Mouse (Mus musculus) midbrain, embryonic 11.5 days (tissue): Measurements from ENCODE around the gene Megf8. TPM values are rescaled to one million over a fixed set of nuclear protein-coding genes. Genes with fewer than 3 reads are reported as not detected.

Experiments
- ATAC-seq: fragments of 200-750 bp; cut with Nextera tagmentation; 2 replicates; pipeline ENCODE4 v1.8.0; 2017; ENCODE audit warnings: moderate TSS enrichment, moderate library complexity; ENCODE audit not compliant: low FRiP score
- DNase-seq: peaks from one replicate; pipeline ENCODE4 v3.0.0; 2015; ENCODE audit warnings: low spot score; ENCODE audit errors: missing footprints
- H3K27ac ChIP-seq: fragments of 300-500 bp; sonication (generic); 2 replicates; pipeline ENCODE4 v1.5.1; 2014; ENCODE audit warnings: low read depth, low read length
- H3K27me3 ChIP-seq: fragments of 300-500 bp; sonication (generic); 2 replicates; pipeline ENCODE4 v1.6.1; 2014; ENCODE audit warnings: mild to moderate bottlenecking, low read length, moderate library complexity, mixed read lengths; ENCODE audit not compliant: control insufficient read depth, insufficient read depth
- H3K36me3 ChIP-seq: fragments of 300-500 bp; sonication (generic); 2 replicates; pipeline ENCODE4 v1.6.1; 2014; ENCODE audit warnings: mild to moderate bottlenecking, low read length, moderate library complexity, mixed read lengths; ENCODE audit not compliant: control insufficient read depth, insufficient read depth
- H3K4me1 ChIP-seq: fragments of 300-500 bp; sonication (generic); 2 replicates; pipeline ENCODE4 v1.6.1; 2014; ENCODE audit warnings: low read length; ENCODE audit not compliant: control insufficient read depth, insufficient read depth
- H3K4me2 ChIP-seq: fragments of 300-500 bp; sonication (generic); 2 replicates; pipeline ENCODE4 v1.6.1; 2014; ENCODE audit warnings: mild to moderate bottlenecking, moderate library complexity
- H3K4me3 ChIP-seq: fragments of 300-500 bp; sonication (generic); 2 replicates; pipeline ENCODE4 v1.5.1; 2014; ENCODE audit warnings: low read depth, low read length
- H3K9ac ChIP-seq: fragments of 300-500 bp; sonication (generic); 2 replicates; pipeline ENCODE4 v1.6.1; 2014; ENCODE audit warnings: low read length
- H3K9me3 ChIP-seq: fragments of 300-500 bp; sonication (generic); 2 replicates; pipeline ENCODE4 v1.6.1; 2016; ENCODE audit warnings: low read length; ENCODE audit not compliant: control insufficient read depth
- WGBS: fragments of 180-500 bp; shearing (Covaris S2); extraction: QIAGEN DNeasy Blood & Tissue Kit; methylation state at CpG from one replicate; pipeline ENCODE4 v1.1.7; 2014; 5-methylcytosine and 5-hydroxymethylcytosine counted together
- polyA plus RNA-seq: library from polyadenylated mRNA; unstranded; fragments of >200 nt; fragmentation: Nextera tagmentation; extraction: Ambion mirVana; gene quantifications from 2 replicates; pipeline ENCODE4 v1.2.1, GENCODE M21; 2014

Gene Megf8
- polyA plus RNA-seq, 1 experiment from 2014 or later: 10.3 TPM

DNA sequence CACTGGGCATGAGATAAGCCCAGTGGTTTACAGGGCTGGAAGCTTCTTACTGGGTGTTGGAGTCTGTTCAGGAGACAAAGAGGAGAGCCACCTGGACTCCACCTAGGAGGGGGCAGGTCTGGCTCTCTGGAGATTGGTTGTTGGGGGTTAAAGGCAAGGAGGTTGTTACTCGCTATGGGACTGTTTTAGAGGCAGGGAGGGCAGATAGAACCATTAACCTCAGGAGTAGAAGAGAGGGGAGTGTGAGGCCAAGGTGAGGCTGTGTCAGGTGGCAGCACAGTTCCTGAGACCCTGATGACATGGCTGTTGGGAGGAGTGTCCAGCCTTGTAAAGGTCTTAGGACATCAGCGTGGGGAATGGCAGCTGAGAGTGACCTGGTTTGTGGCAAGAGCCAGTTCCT lies 32.8 kb upstream of the Megf8 start:
- peak overlapping the region; percentile 83 for H3K9ac ChIP-seq
- H3K4me1 ChIP-seq: peaks cover 46% of the 10 kb centered on the region
- no peak for ATAC-seq
- peaks cover 32% of the 10 kb centered on the region for H3K36me3 ChIP-seq
- no peak overlapping the region for H3K27ac ChIP-seq
- H3K27me3 ChIP-seq: no peaks in the 10 kb centered on the region
- DNase-seq: no peak
- peak overlapping the region; percentile 83 for H3K4me3 ChIP-seq
- H3K4me2 ChIP-seq: peak overlapping the region; percentile 97
- WGBS: 76% methylated on average over 2 of the region's 2 CpGs
- H3K9me3 ChIP-seq: no peaks in the 10 kb centered on the region

DNA sequence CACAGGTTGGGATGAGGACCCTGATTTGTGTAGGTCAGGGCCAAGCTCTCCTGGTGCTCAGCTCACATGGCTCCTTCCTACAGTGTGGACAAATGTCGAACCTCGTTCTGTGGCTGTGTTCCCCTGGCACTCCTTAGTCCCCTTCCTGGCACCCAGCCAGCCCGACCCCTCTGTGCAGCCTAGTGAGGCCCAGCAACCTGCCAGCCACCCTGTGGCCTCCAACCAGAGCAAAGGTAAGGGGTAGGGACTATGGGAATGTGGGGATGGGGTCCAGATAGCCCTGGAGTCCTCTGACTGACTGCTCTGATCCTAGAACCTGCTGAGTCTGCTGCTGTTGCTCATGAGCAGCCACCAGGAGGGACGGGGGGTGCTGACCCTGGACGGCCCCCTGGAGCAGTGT lies 32.2 kb upstream of the Megf8 start:
- H3K9me3 ChIP-seq: peaks cover under 1% of the 10 kb centered on the region; the same call in 1 of the 2 replicates
- no peak for ATAC-seq
- 0 out of 2 replicates have a peak overlapping the region, but pooled peaks have one; percentile 3 for H3K4me3 ChIP-seq
- H3K4me2 ChIP-seq: no peak overlapping the region; the same call in 1 of the 2 replicates
- H3K27me3 ChIP-seq: no peaks in the 10 kb centered on the region
- H3K9ac ChIP-seq: no peak overlapping the region
- peaks cover 40% of the 10 kb centered on the region for H3K4me1 ChIP-seq
- H3K36me3 ChIP-seq: peaks cover 38% of the 10 kb centered on the region
- H3K27ac ChIP-seq: no peak overlapping the region
- DNase-seq: no peak
- 90% methylated on average over 5 of the region's 5 CpGs for WGBS

DNA sequence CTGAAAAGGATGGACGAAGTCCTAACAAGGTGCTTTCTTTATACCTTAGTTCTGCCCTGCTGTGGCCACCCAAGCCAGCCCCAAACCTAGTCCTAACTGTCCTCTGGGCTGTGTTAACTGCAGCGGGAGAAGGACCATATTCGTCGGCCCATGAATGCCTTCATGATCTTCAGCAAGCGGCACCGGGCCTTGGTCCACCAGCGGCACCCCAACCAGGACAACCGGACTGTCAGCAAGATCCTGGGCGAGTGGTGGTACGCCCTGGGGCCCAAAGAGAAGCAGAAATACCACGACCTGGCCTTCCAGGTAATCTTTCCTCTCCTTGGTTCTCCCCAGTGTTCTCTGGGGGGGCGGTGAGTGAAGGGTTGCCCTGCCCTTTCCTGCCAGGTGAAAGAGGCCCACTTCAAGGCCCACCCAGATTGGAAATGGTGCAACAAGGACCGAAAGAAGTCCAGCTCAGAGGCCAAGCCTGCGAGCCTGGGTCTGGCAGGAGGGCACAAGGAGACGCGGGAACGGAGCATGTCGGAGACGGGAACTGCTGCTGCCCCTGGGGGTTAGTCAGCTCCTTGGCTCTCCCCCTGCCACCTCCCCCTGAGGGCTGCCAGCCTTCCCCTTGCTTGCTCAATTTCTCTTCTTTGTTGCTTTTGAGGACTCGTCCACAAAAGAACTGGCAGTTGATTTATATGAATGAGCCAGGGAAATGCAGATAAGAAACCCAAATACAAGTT lies 31.3 kb upstream of the Megf8 start:
- H3K27ac ChIP-seq: no peak overlapping the region
- H3K4me2 ChIP-seq: no peak overlapping the region
- H3K36me3 ChIP-seq: peaks cover 47% of the 10 kb centered on the region
- ATAC-seq: no peak
- H3K9me3 ChIP-seq: peaks cover 3% of the 10 kb centered on the region; the same call in 1 of the 2 replicates
- 91% methylated on average over 20 of the region's 20 CpGs for WGBS
- H3K9ac ChIP-seq: no peak overlapping the region
- no peak for DNase-seq
- H3K4me3 ChIP-seq: no peak overlapping the region
- H3K4me1 ChIP-seq: peaks cover 31% of the 10 kb centered on the region
- no peaks in the 10 kb centered on the region for H3K27me3 ChIP-seq

DNA sequence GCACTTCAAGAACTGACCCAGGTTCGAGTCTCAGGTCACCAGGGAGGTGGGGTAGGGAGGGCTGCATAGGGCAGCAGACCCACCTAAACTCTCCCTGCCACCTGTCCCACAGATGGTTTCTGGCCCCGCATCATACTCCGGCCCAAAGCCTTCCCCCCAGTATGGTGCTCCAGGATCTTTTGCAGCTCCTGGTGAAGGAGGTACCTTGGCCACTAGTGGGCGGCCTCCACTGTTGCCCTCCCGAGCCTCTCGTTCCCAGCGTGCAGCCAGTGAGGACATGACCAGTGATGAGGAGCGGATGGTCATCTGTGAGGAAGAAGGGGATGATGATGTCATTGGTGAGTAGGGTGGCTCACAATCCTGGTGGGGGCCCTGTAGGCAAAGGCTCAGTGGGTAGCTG lies 30.0 kb upstream of the Megf8 start:
- Histone ChIP-seq H3K27ac (no peak overlapping the region), H3K4me1 (peaks cover 20% of the 10 kb centered on the region), H3K27me3 (no peaks in the 10 kb centered on the region), H3K4me2 (no peak overlapping the region), H3K4me3 (no peak overlapping the region), H3K9me3 (peaks cover 3% of the 10 kb centered on the region; the same call in 1 of the 2 replicates), H3K9ac (no peak overlapping the region), H3K36me3 (peaks cover 53% of the 10 kb centered on the region)
- DNase-seq (no peak), ATAC-seq (no peak)
- 85% methylated on average over 8 of the region's 8 CpGs for WGBS

DNA sequence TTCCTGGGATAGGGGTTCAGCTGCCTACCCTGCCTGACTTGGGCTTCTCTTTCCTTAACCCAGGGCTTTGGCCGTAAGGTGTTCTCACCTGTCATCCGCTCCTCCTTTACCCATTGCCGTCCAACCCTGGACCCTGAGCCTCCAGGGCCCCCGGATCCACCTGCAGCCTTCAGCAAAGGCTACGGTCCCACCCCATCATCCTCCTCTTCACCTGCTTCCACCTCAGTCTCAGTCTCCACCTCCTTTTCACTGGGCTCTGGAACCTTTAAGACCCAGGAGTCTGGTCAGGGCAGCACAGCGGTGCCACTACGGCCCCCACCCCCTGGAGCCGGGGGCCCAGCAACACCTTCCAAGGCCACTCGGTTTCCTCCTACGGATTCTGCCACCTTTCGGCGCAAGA lies 29.0 kb upstream of the Megf8 start:
- Histone ChIP-seq H3K4me3 (no peak overlapping the region), H3K9ac (no peak overlapping the region), H3K36me3 (peaks cover 53% of the 10 kb centered on the region), H3K9me3 (peaks cover 3% of the 10 kb centered on the region; the same call in 1 of the 2 replicates), H3K4me2 (no peak overlapping the region), H3K4me1 (peaks cover 18% of the 10 kb centered on the region), H3K27me3 (no peaks in the 10 kb centered on the region), H3K27ac (no peak overlapping the region)
- no peak for ATAC-seq
- 93% methylated on average over 12 of the region's 12 CpGs for WGBS
- no peak for DNase-seq

- Histone ChIP-seq H3K4me1 (peaks cover 11% of the 10 kb centered on the region), H3K27me3 (no peaks in the 10 kb centered on the region), H3K4me2 (no peak overlapping the region), H3K36me3 (peaks cover 53% of the 10 kb centered on the region), H3K9me3 (peaks cover 3% of the 10 kb centered on the region; the same call in 1 of the 2 replicates), H3K4me3 (no peak overlapping the region), H3K27ac (no peak overlapping the region), H3K9ac (no peak overlapping the region)
- DNase-seq (no peak), ATAC-seq (no peak)
- 86% methylated on average over 3 of the region's 3 CpGs for WGBS
These were observed 28.2 kb upstream of the Megf8 start for GRCm38 (mm10) chr7:25288721-25289120.

- WGBS: 96% methylated on average over 3 of the region's 3 CpGs
- Histone ChIP-seq H3K4me1 (peaks cover under 1% of the 10 kb centered on the region; the same call in 1 of the 2 replicates), H3K4me3 (no peak overlapping the region), H3K9ac (no peak overlapping the region), H3K27me3 (no peaks in the 10 kb centered on the region), H3K4me2 (no peak overlapping the region), H3K36me3 (peaks cover 53% of the 10 kb centered on the region), H3K9me3 (peaks cover 3% of the 10 kb centered on the region; the same call in 1 of the 2 replicates), H3K27ac (no peak overlapping the region)
- no peak for DNase-seq
- ATAC-seq: no peak
These were observed 27.0 kb upstream of the Megf8 start for GRCm38 (mm10) chr7:25289925-25290324.

- 100% methylated on average over 1 of the region's 1 CpGs for WGBS
- Histone ChIP-seq H3K4me3 (no peak overlapping the region), H3K36me3 (peaks cover 52% of the 10 kb centered on the region), H3K9me3 (peaks cover 3% of the 10 kb centered on the region; the same call in 1 of the 2 replicates), H3K4me1 (no peaks in the 10 kb centered on the region), H3K27me3 (no peaks in the 10 kb centered on the region), H3K9ac (no peak overlapping the region), H3K4me2 (no peak overlapping the region), H3K27ac (no peak overlapping the region)
- DNase-seq (no peak), ATAC-seq (no peak)
These were observed 26.5 kb upstream of the Megf8 start for GRCm38 (mm10) chr7:25290463-25290862.

- DNase-seq (no peak), ATAC-seq (no peak)
- Histone ChIP-seq H3K9ac (no peak overlapping the region), H3K27me3 (no peaks in the 10 kb centered on the region), H3K4me2 (no peak overlapping the region), H3K9me3 (peaks cover 3% of the 10 kb centered on the region; the same call in 1 of the 2 replicates), H3K4me1 (no peaks in the 10 kb centered on the region), H3K36me3 (peaks cover 53% of the 10 kb centered on the region), H3K27ac (no peak overlapping the region), H3K4me3 (no peak overlapping the region)
- 96% methylated on average over 2 of the region's 2 CpGs for WGBS
These were observed 26.1 kb upstream of the Megf8 start for GRCm38 (mm10) chr7:25290911-25291310.
